Mouse (Mus musculus): ENCODE measurements around the gene Ccdc102a. TPM values are rescaled to one million over a fixed set of nuclear protein-coding genes. Genes with fewer than 3 reads are reported as not detected.
"Not testable (repeated sequence)": the region's sequence is repeated elsewhere in the genome, so short reads cannot be mapped to it uniquely, and the experiment has no call there.

Ccdc102a gene
- total RNA-seq, 2 experiments from 2014 or later, result 1.5 to 1.7 TPM

GRCm38 (mm10) chr8:94857346-94858173, 60.3 kb downstream of the Ccdc102a start, which contains the start of gene Polr2c:
Polr2c (plus strand) TSS chr8:94857450.
- DNase-seq (ENCODE audit: low spot score in 2 of 2), result peak; percentile 92 to 94
- intact Hi-C loops (cut with DNase I), result no loop called here

- intact Hi-C loops (cut with DNase I), result no loop called here
- DNase-seq (ENCODE audit: low spot score in 2 of 2), result no peak
These were observed 60.9 kb downstream of the Ccdc102a start for GRCm38 (mm10) chr8:94857011-94857345.

DNA sequence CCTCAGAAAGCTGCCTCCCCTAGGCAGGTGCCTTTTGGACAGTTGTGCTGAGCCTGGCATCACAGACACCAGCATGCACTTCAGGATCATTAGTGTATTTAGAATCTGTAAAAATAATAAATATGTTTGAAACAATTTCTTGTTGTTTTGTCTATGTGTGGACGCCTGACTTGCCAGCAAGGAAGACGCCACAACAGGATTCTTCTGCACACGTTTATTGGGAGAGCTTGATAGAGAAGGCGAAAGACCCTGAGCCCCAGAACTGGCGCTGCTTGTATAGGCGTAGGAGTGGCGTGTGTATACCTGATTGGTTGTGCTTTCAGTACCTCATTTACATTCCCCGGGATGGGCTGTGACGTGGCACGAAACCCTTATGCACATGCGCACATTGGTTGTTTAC, 63.1 kb downstream of the Ccdc102a start:
- intact Hi-C loops (cut with DNase I); DNase-seq (ENCODE audit: low spot score in 2 of 2): not testable (repeated sequence)

Other genes starting within 250 kb of the Ccdc102a start
- gene Pllp, start 221.8 kb downstream of the Ccdc102a start, total RNA-seq (2021), result 10 to 100 TPM; 37.5 to 40.2 TPM
- gene Ccl22, start 172.5 kb downstream of the Ccdc102a start, total RNA-seq (2021), result under 1 TPM in 1 of 2 experiments, not detected in 1; 0.21 TPM
- gene Cx3cl1, start 146.1 kb downstream of the Ccdc102a start, total RNA-seq (2021), result 100 to 1,000 TPM; 749 to 762 TPM
- 1 to 10 TPM; 8.6 to 9.3 TPM for gene Ccl17, start 107.6 kb downstream of the Ccdc102a start, total RNA-seq (2021)
- gene Coq9, start 79.8 kb downstream of the Ccdc102a start, total RNA-seq (2021), result 10 to 100 TPM; 82.4 to 94.4 TPM
- 10 to 100 TPM; 67.9 to 74.1 TPM for gene Ciapin1, start 79.7 kb downstream of the Ccdc102a start, total RNA-seq (2021)
- 10 to 100 TPM; 67.4 to 76.6 TPM for gene Polr2c, start 60.6 kb downstream of the Ccdc102a start, total RNA-seq (2021)
- gene Dok4, start 41.8 kb downstream of the Ccdc102a start, total RNA-seq (2021), result 10 to 100 TPM; 23.2 to 25.6 TPM
- not detected for gene Adgrg5, start 5.6 kb upstream of the Ccdc102a start, total RNA-seq (2021)
- gene Adgrg1, start 56.7 kb upstream of the Ccdc102a start, total RNA-seq (2021), result 10 to 100 TPM; 67.2 to 94.5 TPM
- gene Adgrg3, start 99.6 kb upstream of the Ccdc102a start, total RNA-seq (2021), result under 1 TPM; 0.14 to 0.18 TPM
- gene Drc7, start 137.0 kb upstream of the Ccdc102a start, total RNA-seq (2021), result 1 to 10 TPM; 1.0 to 1.4 TPM
- gene Katnb1, start 163.1 kb upstream of the Ccdc102a start, total RNA-seq (2021), result 10 to 100 TPM; 47.0 to 47.5 TPM